Mouse (Mus musculus): ENCODE measurements around the gene Ino80e. TPM values are rescaled to one million over a fixed set of nuclear protein-coding genes. Genes with fewer than 3 reads are reported as not detected.

Ino80e gene
- polyA plus RNA-seq, 1 experiment from 2014 or later = 91.3 TPM

- H3K27me3 ChIP-seq (replicated peaks; ENCODE audit: control insufficient read depth, insufficient read depth, low read length) = no peaks in the 10 kb centered on the region
- peak overlapping the region; percentile 90 for H3K4me2 ChIP-seq (ENCODE audit: low read length)
- H3K27ac ChIP-seq (ENCODE audit: low read depth, low read length) = no peak overlapping the region
- H3K9ac ChIP-seq (ENCODE audit: low read length) = no peak overlapping the region; the same call in 1 of the 2 replicates
- H3K4me1 ChIP-seq (ENCODE audit: control insufficient read depth, insufficient read depth, low read length) = peaks cover 8% of the 10 kb centered on the region
- H3K36me3 ChIP-seq (ENCODE audit: control insufficient read depth, insufficient read depth, low read length) = peaks cover 7% of the 10 kb centered on the region; the same call in 1 of the 2 replicates
- no peaks in the 10 kb centered on the region for H3K9me3 ChIP-seq (replicated peaks; ENCODE audit: control insufficient read depth, low read length)
- ATAC-seq (no peak), DNase-seq (ENCODE audit: low spot score) (no peak)
- H3K4me3 ChIP-seq (ENCODE audit: low read depth, low read length) = no peak overlapping the region
- WGBS = 77% methylated on average over 5 of the region's 5 CpGs
These were observed 52.3 kb downstream of the Ino80e start for GRCm38 (mm10) chr7:126809723-126810369.

GRCm38 (mm10) chr7:126808703-126809455 lies 53.3 kb downstream of the Ino80e start:
- Histone ChIP-seq H3K4me3 (ENCODE audit: low read depth, low read length) (peak overlapping the region; percentile 72), H3K9me3 (replicated peaks; ENCODE audit: control insufficient read depth, low read length) (no peaks in the 10 kb centered on the region), H3K4me1 (ENCODE audit: control insufficient read depth, insufficient read depth, low read length) (peaks cover 8% of the 10 kb centered on the region), H3K27ac (ENCODE audit: low read depth, low read length) (peak overlapping the region; percentile 67), H3K4me2 (ENCODE audit: low read length) (peak overlapping the region; percentile 90), H3K36me3 (ENCODE audit: control insufficient read depth, insufficient read depth, low read length) (peaks cover 12% of the 10 kb centered on the region; the same call in 1 of the 2 replicates), H3K27me3 (replicated peaks; ENCODE audit: control insufficient read depth, insufficient read depth, low read length) (no peaks in the 10 kb centered on the region), H3K9ac (ENCODE audit: low read length) (peak overlapping the region; percentile 88)
- DNase-seq (ENCODE audit: low spot score) (peak; percentile 94), ATAC-seq (peak; percentile 98)
- WGBS = under 1% methylated on average over 43 of the region's 43 CpGs

- Histone ChIP-seq H3K9me3 (replicated peaks; ENCODE audit: control insufficient read depth, low read length) (no peaks in the 10 kb centered on the region), H3K4me1 (ENCODE audit: control insufficient read depth, insufficient read depth, low read length) (peaks cover 8% of the 10 kb centered on the region), H3K36me3 (ENCODE audit: control insufficient read depth, insufficient read depth, low read length) (peaks cover 25% of the 10 kb centered on the region), H3K4me3 (ENCODE audit: low read depth, low read length) (no peak overlapping the region), H3K9ac (ENCODE audit: low read length) (peak overlapping the region; percentile 88; the same call in 1 of the 2 replicates), H3K4me2 (ENCODE audit: low read length) (peak overlapping the region; percentile 90; the same call in 1 of the 2 replicates), H3K27ac (ENCODE audit: low read depth, low read length) (no peak overlapping the region), H3K27me3 (replicated peaks; ENCODE audit: control insufficient read depth, insufficient read depth, low read length) (no peaks in the 10 kb centered on the region)
- WGBS = 75% methylated on average over 4 of the region's 4 CpGs
- DNase-seq (ENCODE audit: low spot score) (no peak), ATAC-seq (no peak)
These were observed 54.8 kb downstream of the Ino80e start for GRCm38 (mm10) chr7:126807405-126807804.

GRCm38 (mm10) chr7:126806956-126807355 lies 55.2 kb downstream of the Ino80e start:
- DNase-seq (ENCODE audit: low spot score) = no peak

GRCm38 (mm10) chr7:126803751-126804150 lies 58.4 kb downstream of the Ino80e start:
- Histone ChIP-seq H3K4me2 (ENCODE audit: low read length) (no peak overlapping the region), H3K27me3 (replicated peaks; ENCODE audit: control insufficient read depth, insufficient read depth, low read length) (no peaks in the 10 kb centered on the region), H3K27ac (ENCODE audit: low read depth, low read length) (no peak overlapping the region), H3K36me3 (ENCODE audit: control insufficient read depth, insufficient read depth, low read length) (peaks cover 28% of the 10 kb centered on the region), H3K9ac (ENCODE audit: low read length) (no peak overlapping the region), H3K4me1 (ENCODE audit: control insufficient read depth, insufficient read depth, low read length) (peaks cover 12% of the 10 kb centered on the region), H3K4me3 (ENCODE audit: low read depth, low read length) (no peak overlapping the region), H3K9me3 (replicated peaks; ENCODE audit: control insufficient read depth, low read length) (no peaks in the 10 kb centered on the region)
- DNase-seq (ENCODE audit: low spot score) (no peak), ATAC-seq (no peak)

More at GRCm38 (mm10) chr7:126806956-126807355, 55.2 kb downstream of the Ino80e start:
- Histone ChIP-seq H3K4me2 (ENCODE audit: low read length) (no peak overlapping the region), H3K27ac (ENCODE audit: low read depth, low read length) (no peak overlapping the region), H3K9me3 (replicated peaks; ENCODE audit: control insufficient read depth, low read length) (no peaks in the 10 kb centered on the region), H3K4me1 (ENCODE audit: control insufficient read depth, insufficient read depth, low read length) (peaks cover 8% of the 10 kb centered on the region), H3K9ac (ENCODE audit: low read length) (0 out of 2 replicates have a peak overlapping the region, but pooled peaks have one; percentile 9), H3K4me3 (ENCODE audit: low read depth, low read length) (no peak overlapping the region), H3K27me3 (replicated peaks; ENCODE audit: control insufficient read depth, insufficient read depth, low read length) (no peaks in the 10 kb centered on the region), H3K36me3 (ENCODE audit: control insufficient read depth, insufficient read depth, low read length) (peaks cover 26% of the 10 kb centered on the region)
- no peak for ATAC-seq
- 84% methylated on average over 6 of the region's 6 CpGs for WGBS

GRCm38 (mm10) chr7:126803181-126803580 lies 59.0 kb downstream of the Ino80e start:
- ATAC-seq (no peak), DNase-seq (ENCODE audit: low spot score) (no peak)
- Histone ChIP-seq H3K27me3 (replicated peaks; ENCODE audit: control insufficient read depth, insufficient read depth, low read length) (no peaks in the 10 kb centered on the region), H3K9ac (ENCODE audit: low read length) (no peak overlapping the region), H3K36me3 (ENCODE audit: control insufficient read depth, insufficient read depth, low read length) (peaks cover 28% of the 10 kb centered on the region), H3K27ac (ENCODE audit: low read depth, low read length) (no peak overlapping the region), H3K4me3 (ENCODE audit: low read depth, low read length) (no peak overlapping the region), H3K4me2 (ENCODE audit: low read length) (no peak overlapping the region), H3K9me3 (replicated peaks; ENCODE audit: control insufficient read depth, low read length) (no peaks in the 10 kb centered on the region), H3K4me1 (ENCODE audit: control insufficient read depth, insufficient read depth, low read length) (peaks cover 8% of the 10 kb centered on the region)
- 94% methylated on average over 6 of the region's 6 CpGs for WGBS

GRCm38 (mm10) chr7:126802134-126802889 lies 59.9 kb downstream of the Ino80e start:
- no peak for DNase-seq (ENCODE audit: low spot score)
- no peak overlapping the region for H3K9ac ChIP-seq (ENCODE audit: low read length)
- H3K9me3 ChIP-seq (replicated peaks; ENCODE audit: control insufficient read depth, low read length) = no peaks in the 10 kb centered on the region
- no peak overlapping the region for H3K27ac ChIP-seq (ENCODE audit: low read depth, low read length)
- no peak overlapping the region for H3K4me3 ChIP-seq (ENCODE audit: low read depth, low read length)
- H3K27me3 ChIP-seq (replicated peaks; ENCODE audit: control insufficient read depth, insufficient read depth, low read length) = no peaks in the 10 kb centered on the region
- 89% methylated on average over 11 of the region's 11 CpGs for WGBS
- ATAC-seq = no peak
- H3K36me3 ChIP-seq (ENCODE audit: control insufficient read depth, insufficient read depth, low read length) = peaks cover 28% of the 10 kb centered on the region
- H3K4me2 ChIP-seq (ENCODE audit: low read length) = no peak overlapping the region
- H3K4me1 ChIP-seq (ENCODE audit: control insufficient read depth, insufficient read depth, low read length) = peaks cover 12% of the 10 kb centered on the region

GRCm38 (mm10) chr7:126801057-126801422 lies 61.1 kb downstream of the Ino80e start:
- Histone ChIP-seq H3K4me1 (ENCODE audit: control insufficient read depth, insufficient read depth, low read length) (peaks cover 12% of the 10 kb centered on the region), H3K36me3 (ENCODE audit: control insufficient read depth, insufficient read depth, low read length) (peaks cover 40% of the 10 kb centered on the region), H3K27me3 (replicated peaks; ENCODE audit: control insufficient read depth, insufficient read depth, low read length) (no peaks in the 10 kb centered on the region), H3K9ac (ENCODE audit: low read length) (no peak overlapping the region), H3K9me3 (replicated peaks; ENCODE audit: control insufficient read depth, low read length) (no peaks in the 10 kb centered on the region), H3K4me2 (ENCODE audit: low read length) (no peak overlapping the region), H3K27ac (ENCODE audit: low read depth, low read length) (no peak overlapping the region), H3K4me3 (ENCODE audit: low read depth, low read length) (no peak overlapping the region)
- ATAC-seq = no peak
- 96% methylated on average over 16 of the region's 16 CpGs for WGBS
- no peak for DNase-seq (ENCODE audit: low spot score)

Measured in forebrain, embryonic 14.5 days (tissue).